Mouse (Mus musculus) lung, postnatal 4 days (tissue): ENCODE measurements around the gene Mettl26.
"Not testable (repeated sequence)": the region's sequence is repeated elsewhere in the genome, so short reads cannot be mapped to it uniquely, and the experiment has no call there.

ENCODE experiments used
- DNase-seq, 2 experiments: peaks; one replicate each; pipeline ENCODE4 v3.0.0; 2021

The Mettl26 gene

DNA sequence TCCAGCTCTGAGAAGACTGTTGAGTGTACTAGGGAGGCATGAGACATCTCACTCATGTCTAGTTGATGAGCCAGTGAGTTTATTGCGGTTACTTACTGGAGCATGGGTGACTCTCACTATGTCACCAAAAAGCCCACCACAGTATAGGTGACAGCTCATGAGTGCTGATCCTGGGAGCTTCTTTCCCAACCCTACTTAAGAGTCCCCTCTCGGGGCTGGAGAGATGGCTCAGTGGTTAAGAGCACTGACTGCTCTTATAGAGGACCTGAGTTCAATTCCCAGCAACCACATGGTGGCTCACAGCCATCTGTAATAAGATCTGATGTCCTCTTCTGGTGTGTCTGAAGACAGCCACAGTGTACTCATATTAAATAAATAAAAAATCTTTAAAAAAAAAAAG is 4.9 kb upstream of the Mettl26 start:
- no peak for DNase-seq

DNA sequence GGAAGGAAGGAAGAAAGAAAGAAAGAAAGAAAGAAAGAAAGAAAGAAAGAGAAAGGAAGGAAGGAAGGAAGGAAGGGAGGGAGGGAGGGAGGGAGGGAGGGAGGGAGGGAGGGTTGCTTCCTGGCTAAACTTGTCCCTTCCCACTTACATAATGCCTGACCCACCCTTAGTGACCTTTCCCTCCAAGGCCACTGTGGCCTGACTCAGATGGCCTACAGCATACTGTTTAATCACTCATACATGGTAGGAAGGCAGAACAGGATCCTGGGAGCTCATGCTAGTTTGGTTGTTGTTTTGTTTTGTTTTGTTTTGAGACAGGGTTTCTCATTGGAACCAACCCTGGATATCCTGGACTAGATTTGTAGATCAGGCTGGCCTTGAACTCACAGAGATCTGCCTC is 3.3 kb upstream of the Mettl26 start:
- DNase-seq = not testable (repeated sequence)

DNA sequence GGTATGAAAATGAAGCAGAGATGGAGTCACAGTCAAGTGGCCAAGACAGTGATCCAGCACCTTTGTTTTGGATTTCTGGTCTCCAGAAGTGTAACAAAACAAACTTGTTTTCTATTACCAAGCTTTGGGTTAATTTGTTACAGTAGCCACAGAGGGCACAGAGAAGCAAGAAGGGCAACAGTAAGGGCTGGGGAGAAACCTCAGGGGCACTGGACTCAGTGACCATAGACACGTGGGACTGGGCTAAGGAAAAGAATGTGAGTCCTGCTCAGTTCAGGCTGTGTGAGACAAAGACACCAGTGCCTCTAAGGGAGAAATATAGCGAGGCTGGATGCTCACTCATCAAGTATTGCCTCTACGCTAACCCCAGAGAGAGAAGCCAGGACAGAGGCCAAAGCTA is 2.2 kb upstream of the Mettl26 start:
- DNase-seq = no peak

DNA sequence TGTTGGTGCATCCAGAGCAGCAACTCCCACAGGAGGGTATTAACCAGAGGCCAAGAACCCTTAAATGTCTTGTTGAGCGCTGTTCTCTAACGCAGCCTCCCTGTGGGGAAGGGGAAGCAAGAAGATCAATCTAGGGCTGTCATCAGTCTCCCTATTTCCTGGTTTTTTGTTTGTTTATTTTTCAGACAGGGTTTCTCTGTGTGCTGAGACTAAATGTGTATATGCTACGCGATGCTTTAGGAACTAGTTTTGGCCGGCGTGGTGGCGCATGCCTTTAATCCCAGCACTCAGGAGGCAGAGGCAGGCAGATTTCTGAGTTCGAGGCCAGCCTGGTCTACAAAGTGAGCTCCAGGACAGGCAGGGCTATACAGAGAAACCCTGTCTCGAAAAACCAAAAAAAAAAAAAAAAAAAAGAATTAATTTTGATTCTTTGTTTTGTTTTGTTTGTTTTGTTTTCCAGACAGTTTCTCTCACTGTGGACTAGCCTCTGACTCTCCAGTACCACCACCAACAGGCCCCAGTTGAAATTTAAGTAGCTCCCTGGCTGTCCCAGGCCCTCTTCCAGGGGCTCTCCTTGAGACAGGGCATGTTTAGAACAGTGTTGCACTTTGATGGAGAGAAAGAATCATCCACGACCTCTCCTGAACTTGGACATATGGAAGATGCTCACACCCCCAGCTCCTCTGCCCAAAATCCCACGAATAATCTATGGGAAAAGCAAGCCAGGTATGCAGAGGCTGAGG is 1.3 kb upstream of the Mettl26 start:
- no peak for DNase-seq

DNA sequence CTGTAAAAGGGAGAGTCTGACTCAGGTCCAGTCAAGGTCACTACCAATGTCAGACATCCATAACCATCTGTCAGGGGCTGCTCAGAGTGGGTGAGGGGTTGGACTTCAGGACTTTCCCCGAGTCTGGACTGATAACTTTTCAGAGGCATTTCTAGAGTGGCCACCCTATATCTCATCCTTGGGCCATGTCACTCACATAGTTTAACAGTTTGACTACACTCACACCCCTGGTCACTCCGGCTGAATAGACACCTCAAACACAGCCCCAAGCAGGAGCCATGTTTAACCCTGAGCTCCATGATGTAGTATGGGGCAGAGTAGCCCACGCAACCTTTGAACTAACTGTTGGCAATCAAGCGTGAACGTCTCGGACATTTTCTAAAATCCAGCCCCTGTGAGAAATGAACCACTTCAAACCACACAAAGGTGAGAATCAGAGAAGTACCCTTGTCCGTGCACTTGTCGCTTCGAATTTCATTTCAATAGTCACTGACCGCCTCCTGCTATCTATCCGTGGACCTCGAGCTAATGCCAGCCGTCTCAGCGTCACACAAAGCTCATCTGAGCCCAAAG is 640 bp upstream of the Mettl26 start:
- no peak for DNase-seq

DNA sequence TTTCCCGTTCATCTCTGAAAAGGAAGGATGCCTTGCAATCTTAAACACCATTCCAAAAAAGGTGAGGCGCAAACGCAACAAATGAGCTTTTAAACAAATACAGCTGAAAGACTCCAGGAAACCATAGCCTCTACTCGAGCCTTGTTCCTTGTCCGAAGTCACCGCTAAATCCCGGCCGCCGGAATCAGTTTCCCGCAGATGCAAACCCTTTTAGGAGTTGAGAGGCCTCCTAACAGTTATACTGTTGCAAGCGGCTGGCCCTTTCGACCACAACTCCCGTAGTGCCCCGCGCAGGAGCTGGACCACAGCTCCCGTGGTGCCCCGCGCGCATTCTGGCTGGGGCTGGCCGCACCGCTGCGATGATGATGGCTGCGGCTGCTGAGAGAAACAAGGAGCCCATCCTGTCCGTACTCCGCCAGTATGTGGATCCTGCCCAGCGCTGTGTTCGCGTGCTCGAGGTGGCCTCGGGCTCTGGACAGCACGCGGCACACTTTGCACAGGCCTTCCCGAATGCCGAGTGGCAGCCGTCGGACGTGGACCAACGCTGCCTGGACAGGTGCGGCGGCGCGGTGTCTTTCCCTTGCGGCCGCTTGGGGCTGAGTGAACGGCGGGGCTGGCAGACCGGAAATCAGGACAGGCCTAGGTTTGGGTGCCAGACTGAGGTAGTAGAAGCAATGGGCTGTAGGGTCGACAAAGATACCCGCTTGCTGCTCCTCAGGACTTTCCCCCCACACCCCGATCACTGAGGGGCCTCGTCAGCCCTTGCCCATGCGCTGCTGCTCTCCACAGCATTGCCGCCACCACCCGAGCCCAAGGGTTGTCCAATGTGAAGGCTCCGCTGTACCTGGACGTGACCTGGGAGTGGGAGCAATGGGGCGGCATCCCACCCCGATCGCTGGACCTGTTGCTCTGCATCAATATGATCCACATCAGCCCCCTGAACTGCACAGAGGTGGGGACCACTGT is 580 bp downstream of the Mettl26 start:
- DNase-seq = peak; percentile 91 to 92

DNA sequence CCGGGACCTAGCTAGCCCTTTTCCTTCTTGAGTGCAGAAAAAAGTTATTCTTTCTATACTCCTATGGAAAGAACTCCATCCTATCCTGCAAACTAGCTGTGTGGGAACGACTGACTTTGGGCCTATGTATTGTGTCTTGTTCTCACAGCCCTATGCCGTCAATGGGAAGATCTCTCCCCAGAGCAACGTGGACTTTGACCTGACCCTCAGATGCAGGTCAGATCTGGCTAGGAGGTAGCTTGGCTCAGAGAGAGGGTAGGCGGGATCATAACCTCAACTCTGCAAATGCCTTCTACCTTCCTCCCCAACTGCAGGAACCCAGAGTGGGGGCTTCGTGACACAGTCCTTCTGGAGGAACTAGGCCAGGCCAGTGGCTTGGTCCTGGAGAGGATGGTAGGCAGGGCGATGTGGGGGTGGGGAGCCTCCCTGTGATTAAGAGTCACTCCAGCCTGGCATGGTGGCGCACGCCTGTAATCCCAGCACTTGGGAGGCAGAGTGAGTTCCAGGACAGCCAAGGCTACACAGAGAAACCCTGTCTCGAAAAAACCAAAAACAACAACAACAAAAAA is 1.6 kb downstream of the Mettl26 start:
- DNase-seq = no peak

DNA sequence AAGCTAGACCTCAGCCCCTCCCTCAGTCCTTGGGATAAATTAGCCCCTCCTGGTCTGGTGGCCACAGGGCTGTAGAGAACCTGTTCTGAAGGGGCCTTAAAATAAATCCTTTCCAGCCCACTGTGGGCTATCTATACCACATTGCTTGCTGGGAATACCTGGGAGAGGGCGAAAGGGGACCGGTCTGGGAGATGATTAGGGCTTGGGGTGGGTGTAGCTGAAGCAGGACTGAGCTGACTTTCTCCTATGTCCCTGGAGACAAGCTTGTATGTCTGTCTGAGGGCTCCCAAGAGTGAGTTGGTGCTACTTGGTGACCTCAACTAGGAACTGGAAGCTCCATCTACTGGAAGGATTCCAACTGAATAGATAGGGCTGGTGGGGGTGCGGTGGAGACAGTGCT is 2.2 kb downstream of the Mettl26 start:
- DNase-seq = no peak

DNA sequence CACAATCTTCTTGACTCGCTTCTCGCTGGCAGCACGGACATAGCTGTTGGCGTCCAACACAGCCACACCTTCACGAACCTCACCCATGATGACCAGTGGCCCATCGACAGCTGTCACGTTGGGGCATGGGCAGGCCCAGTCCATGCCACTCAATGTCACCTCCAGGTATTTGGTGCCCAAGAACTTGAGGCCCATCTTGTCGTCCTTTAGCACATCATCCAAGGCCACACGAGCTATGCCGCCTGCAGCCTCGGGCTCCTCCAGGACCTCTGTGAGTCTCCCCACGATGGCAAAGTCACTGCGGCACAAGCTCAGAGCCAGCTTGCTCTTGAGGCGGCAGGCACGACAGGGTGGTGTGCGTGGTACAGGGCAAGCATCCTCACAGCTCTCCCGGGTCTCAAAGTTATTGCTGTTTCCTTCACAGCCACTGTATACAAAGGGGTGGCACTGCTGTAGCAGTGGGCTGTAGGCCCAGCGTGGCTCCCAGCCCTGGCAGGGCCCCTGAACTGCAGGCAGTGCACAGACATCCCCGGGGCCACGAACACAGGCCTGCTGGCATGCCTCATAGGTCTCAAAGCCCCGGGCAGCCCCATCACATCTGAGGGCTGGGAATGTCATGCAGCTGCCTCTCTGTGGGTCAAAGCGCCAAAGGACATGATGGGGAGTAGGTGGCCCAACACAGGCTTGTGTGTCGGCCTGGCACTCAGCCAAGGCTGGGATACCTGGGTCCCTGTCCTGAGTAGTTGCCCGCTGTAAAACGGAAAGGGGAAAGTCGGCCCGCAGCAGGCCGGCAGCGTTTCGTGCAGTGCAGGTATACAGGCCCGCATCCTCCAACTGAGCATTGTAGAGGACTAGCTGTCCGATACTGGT is 3.1 kb downstream of the Mettl26 start:
- no peak for DNase-seq

DNA sequence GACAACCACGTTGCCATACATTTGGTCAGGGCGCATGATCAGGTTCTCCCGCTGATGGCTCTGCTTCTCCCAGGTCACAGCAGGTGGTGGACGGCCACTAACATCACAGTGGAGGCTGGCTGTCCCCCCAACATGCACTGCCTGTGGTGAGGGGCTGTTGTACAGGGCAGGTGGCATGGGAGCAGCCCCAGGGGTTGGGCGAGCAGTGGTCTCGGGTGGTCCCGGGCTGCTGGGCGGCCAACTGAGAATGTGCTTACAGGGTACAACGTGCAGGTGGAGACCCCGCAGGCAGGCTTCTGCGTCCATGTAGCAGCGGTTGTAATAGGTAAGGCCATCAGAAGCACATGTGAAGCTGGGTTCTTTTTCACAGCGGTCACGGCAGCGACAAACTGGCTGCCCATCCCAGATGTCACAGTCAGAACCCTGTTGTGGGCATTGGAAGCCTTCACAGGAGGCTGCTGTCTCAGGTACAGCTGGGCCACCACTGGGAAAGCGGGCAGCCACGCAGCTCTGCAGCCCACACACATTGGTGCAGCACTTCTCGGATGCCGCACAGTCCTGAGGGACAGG is 3.8 kb downstream of the Mettl26 start:
- DNase-seq = no peak

DNA sequence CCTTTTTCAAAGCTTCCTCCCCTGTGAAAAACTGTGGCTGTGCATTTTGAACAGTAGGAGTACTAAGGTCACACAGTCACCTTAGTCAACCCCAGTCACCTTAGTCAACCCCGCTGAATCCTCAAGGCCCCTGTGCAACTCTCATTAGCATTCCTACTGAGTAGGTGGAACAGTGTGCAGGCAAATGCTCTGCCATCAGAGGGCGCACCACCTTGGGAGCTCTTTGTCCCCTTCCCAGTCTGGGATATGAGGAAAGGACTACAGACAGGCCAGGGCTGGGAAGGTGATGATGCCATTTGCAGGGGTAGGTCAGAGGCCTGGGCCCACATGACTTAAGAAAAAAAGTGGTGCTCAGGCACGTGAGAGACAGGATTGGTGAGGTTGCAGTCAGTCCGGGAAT is 4.4 kb downstream of the Mettl26 start:
- DNase-seq = peak in 1 of 2 experiments; percentile 38

DNA sequence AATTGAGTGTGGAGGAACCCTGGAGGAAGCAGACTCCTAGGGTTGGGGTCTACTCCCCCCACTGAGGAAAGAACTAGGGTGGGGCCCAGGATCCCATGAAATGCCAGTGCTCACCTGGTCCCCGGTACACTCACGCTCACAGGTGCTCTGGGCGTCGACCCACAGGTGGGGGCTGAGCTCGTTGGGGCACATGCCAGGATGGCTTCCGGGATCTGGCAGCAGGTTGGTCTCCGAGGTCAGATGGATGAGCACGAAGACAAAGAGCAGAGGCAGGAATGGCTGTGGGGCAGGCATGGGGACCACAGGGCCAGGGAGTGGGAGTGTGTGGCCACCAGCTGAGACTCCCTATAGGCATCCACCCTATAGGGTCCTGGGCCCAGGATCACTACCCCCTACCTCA is 4.9 kb downstream of the Mettl26 start:
- no peak for DNase-seq

DNA sequence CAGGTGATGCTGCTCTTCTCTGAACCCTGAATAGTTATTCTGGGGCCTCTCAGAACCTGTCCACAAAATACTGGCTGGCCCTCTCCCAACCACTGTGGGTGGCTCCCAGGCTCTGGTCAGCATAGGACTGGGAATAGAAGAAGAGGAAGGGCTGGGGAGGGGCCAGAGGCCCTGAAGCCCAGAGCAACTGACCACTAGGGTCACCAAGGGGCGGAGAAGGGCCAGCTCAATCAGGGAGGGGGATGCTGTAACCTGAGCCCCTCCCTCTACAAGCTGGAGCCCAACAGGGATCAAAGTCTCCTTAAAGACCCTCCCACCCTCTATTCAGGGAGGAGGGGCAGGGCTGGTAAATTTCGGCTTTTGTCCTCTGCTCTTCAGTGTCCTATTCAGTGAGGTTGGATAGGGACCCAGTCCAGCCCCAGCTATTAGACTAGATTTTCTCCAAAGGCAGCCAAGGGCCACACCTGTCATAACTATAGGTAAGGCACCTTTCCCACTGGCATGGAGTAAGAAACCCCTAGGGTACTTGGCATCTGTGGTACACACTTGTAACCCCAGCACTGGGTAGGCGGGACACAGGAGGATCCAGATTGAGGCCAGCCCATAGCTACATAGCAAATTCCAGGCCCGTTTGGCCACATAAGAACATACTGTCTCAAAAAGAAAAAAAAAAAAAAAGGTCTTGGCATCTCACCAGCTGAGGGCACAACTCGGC is 5.5 kb downstream of the Mettl26 start, which contains the start of gene Wfikkn1:
Wfikkn1 (minus strand) TSS at position 663 of the 715 bp plus-strand sequence.
- DNase-seq = no peak

DNA sequence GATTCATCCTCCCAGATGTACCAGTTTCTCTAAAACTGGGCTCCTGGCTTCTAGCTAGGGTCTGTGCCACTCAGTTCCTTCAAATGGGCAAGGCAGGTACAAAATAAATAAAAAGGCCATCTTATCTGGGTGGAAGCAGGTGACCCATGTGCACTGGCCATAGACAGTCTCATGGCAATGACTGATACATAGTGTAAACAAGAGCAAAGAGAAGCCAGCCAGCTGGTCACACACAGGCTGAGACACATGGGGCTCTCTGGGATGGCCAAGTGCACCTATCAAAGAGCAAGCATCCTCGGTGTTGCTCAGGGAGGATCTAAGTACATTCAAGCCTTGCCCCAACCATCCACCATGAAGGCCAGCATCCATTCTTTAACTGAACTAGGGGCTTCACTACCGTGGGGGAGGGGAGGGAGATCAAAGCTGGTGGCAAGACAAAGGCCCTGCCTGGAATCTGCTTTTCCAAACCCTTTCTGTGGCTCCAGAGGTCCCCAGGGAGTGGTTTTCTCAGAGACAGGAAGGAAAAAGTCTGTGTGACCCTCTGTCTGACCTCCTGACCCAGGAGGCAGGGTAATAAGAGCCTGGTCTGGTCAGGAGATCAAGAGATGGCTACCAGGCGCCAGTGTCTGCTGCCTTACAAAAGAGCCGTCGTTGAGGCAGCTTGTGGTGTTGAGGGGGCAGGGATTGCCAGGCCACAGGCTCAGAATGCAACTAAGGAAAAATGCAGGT is 6.2 kb downstream of the Mettl26 start:
- no peak for DNase-seq

DNA sequence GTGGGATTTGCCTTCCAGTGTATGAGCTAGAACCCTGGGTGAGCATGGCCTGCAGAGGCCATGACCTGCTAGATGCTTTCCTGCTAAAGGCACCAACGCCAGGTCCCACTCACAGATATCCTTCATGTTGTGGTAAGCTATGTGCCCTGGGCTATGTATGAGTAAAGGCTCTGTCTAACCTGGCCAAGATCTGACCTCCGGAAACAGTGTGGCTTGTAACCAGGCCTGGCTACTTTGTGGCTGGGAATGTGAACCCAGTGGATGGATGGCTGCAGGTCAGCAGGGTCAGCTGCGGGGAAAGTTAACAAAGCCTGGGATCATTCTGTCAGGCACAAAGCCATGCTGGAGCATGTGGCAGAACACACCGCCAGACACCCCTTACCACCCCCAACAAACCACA is 6.8 kb downstream of the Mettl26 start:
- no peak for DNase-seq

DNA sequence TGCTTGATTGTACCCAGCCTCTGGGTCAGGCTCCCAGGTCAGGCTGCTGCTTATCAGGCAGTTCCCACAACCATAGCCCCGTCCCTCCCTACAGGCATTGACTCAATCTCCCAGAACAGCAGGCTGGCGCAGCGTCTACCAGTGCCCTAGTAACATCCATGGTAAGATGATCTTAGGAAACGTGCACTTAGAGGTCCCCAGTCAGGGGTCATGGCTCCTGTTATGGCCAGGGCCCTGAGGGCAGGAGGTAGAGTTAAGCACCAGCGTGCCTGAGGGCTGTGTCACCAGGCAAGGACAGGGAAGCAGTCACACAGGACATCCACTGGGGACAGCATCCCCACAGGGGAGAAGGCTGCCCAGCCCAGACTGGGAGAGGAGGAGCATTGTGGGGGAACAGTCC is 7.4 kb downstream of the Mettl26 start:
- DNase-seq = no peak

DNA sequence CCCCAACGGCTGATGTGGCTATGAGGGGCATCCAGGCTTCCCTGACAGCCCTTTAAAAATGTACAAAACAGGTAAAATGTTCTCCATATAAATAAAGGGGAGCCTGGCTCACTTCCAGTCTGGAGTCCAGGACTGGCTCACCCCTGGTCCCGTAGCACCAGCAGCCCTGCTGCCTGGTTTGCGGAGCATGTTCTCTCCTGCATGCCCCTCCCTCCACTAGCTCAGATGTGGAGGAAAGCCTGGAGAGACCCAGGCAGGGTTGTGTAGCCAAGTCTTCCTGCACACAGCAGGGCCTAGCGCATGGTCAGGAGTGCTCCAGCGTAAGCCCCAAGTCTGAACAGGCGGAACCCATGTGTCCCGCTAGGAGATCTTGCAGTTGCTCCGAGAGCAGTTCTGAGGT is 8.4 kb downstream of the Mettl26 start:
- DNase-seq = no peak

DNA sequence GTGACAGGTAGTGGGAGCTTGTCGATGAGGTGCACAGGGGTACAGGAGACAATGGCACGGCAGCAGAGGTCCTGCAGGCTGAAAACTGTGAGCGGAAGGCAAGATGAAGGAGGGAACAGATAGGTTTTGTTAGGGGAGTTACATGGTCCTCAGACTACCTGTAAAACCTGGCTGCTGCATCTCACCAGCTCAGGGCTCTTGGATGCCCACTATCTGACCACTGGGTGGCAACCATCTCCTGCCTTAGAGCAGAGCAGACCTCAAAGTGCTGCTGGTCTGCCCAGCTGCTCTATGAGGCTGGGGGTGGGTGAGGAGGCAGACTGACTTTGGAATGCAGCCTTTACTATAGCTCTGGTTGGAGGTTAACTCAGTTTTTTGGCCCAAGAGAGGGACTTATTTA is 8.9 kb downstream of the Mettl26 start:
- no peak for DNase-seq

DNA sequence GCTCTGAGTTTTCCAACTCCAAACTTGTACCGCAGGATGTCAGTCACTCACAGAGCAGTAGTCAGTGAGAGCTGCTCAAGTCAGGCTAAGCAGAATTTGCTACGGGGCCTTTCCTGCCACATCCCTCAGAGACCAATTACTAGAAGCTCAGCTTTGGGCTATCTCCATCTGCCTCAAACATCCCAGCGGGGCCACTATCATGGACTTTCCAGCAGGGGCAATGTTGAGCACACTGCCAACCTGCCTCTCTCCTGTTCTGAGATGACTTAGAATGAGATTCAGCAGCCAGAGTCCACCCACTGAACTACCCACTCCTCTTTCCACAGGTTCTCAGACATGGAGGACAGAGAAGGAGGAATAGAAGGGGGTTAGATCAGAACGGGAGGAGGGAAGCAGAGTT is 10.8 kb downstream of the Mettl26 start:
- DNase-seq = peak in 1 of 2 experiments; percentile 38

DNA sequence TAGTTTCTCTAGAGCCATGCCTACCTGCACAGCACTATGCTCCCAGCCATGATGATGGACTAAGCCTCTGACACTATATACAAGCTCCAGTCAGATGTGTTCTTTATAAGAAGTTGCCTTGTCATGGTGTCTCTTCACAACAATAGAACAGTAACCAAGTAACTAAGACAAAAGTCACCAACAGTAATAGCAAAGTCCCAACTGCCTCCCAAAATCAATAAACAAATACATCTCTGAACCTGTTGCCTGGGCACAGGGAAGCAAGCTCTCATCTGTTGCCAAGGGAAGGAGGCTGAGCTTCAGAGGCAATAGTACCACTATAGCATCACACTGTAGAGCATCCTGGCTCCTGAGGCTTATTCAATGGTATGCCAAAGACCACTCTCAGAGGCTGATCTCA is 11.9 kb downstream of the Mettl26 start:
- no peak for DNase-seq

DNA sequence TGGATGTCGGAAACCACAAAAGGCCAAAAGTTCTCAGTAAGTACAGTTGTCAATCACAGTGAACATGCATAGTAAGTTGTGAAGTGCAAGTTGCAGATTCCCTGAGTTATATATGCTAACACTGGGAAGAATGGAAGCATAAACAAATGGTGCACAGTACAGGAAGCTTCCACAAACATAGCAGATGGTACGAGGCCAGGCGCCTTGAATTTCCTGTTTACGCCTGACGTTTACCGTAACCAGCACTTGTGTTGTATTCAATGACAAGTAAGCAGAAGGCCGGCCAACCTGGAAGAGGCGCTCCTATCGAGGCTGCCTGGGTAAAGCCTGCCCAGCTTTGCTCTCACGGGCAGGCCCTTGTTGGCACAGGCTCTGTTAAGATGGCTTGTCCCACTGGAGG is 12.6 kb downstream of the Mettl26 start:
- peak; percentile 46 to 78 for DNase-seq
